Mouse (Mus musculus): ENCODE data around the gene Upf3b.
"Not testable (repeated sequence)": the region's sequence is repeated elsewhere in the genome, so short reads cannot be mapped to it uniquely, and the experiment has no call there.

The Upf3b gene

GRCm38 (mm10) chrX:37110193-37110880 is at the start of gene Upf3b:
Gene Upf3b (minus strand): TSS chrX:37110322.
- in situ Hi-C loops (cut with MboI, MseI): no loop called here

- in situ Hi-C loops (cut with MboI, MseI): no loop called here
Measured at GRCm38 (mm10) chrX:37157839-37158238, 47.7 kb upstream of the Upf3b start.

GRCm38 (mm10) chrX:37144954-37145353 is 34.8 kb upstream of the Upf3b start:
- in situ Hi-C loops (cut with MboI, MseI): no loop called here

- in situ Hi-C loops (cut with MboI, MseI): not testable (repeated sequence)
Measured at GRCm38 (mm10) chrX:37144498-37144897, 34.4 kb upstream of the Upf3b start.

GRCm38 (mm10) chrX:37141732-37142131 is 31.6 kb upstream of the Upf3b start:
- in situ Hi-C loops (cut with MboI, MseI): no loop called here

GRCm38 (mm10) chrX:37126671-37127358 is 16.7 kb upstream of the Upf3b start, which contains the start of gene Nkap:
Gene Nkap (plus strand): TSS chrX:37126795.
- in situ Hi-C loops (cut with MboI, MseI): no loop called here

GRCm38 (mm10) chrX:37125511-37125910 is 15.4 kb upstream of the Upf3b start:
- in situ Hi-C loops (cut with MboI, MseI): no loop called here

GRCm38 (mm10) chrX:37120212-37120611 is 10.1 kb upstream of the Upf3b start:
- in situ Hi-C loops (cut with MboI, MseI): no loop called here

GRCm38 (mm10) chrX:37119585-37119984 is 9.5 kb upstream of the Upf3b start:
- in situ Hi-C loops (cut with MboI, MseI): no loop called here

- in situ Hi-C loops (cut with MboI, MseI): no loop called here
Measured at GRCm38 (mm10) chrX:37117085-37117484, 7.0 kb upstream of the Upf3b start.

GRCm38 (mm10) chrX:37110881-37111193 is 715 bp upstream of the Upf3b start:
- in situ Hi-C loops (cut with MboI, MseI): no loop called here

- in situ Hi-C loops (cut with MboI, MseI): no loop called here
Measured at GRCm38 (mm10) chrX:37109526-37110192, 463 bp downstream of the Upf3b start.

- in situ Hi-C loops (cut with MboI, MseI): no loop called here
Measured at GRCm38 (mm10) chrX:37103826-37104225, 6.3 kb downstream of the Upf3b start.

- in situ Hi-C loops (cut with MboI, MseI): no loop called here
Measured at GRCm38 (mm10) chrX:37098681-37099080, 11.4 kb downstream of the Upf3b start.

GRCm38 (mm10) chrX:37095106-37095768 is 14.9 kb downstream of the Upf3b start:
- in situ Hi-C loops (cut with MboI, MseI): no loop called here

- in situ Hi-C loops (cut with MboI, MseI): no loop called here
Measured at GRCm38 (mm10) chrX:37091457-37091856, 18.7 kb downstream of the Upf3b start.

- in situ Hi-C loops (cut with MboI, MseI): no loop called here
Measured at GRCm38 (mm10) chrX:37088778-37089177, 21.3 kb downstream of the Upf3b start.

- in situ Hi-C loops (cut with MboI, MseI): no loop called here
Measured at GRCm38 (mm10) chrX:37085665-37086064, 24.5 kb downstream of the Upf3b start.

GRCm38 (mm10) chrX:37084927-37085660 is 25.0 kb downstream of the Upf3b start, which contains the start of gene Rpl39:
Gene Rpl39 (minus strand): TSS chrX:37085402.
- in situ Hi-C loops (cut with MboI, MseI): no loop called here

- in situ Hi-C loops (cut with MboI, MseI): no loop called here
Measured at GRCm38 (mm10) chrX:37084318-37084926, 25.7 kb downstream of the Upf3b start.

GRCm38 (mm10) chrX:37081194-37081593 is 28.9 kb downstream of the Upf3b start:
- in situ Hi-C loops (cut with MboI, MseI): no loop called here
